Mouse (Mus musculus) stomach, postnatal 0 days (tissue): Measurements from ENCODE around the gene Pfdn2. TPM values are rescaled to one million over a fixed set of nuclear protein-coding genes. Genes with fewer than 3 reads are reported as not detected.
"Not testable (repeated sequence)": the region's sequence is repeated elsewhere in the genome, so short reads cannot be mapped to it uniquely, and the experiment has no call there.

Source experiments
- ATAC-seq: fragments of 200-750 bp; cut with Nextera tagmentation; 2 replicates; pipeline ENCODE4 v1.8.0; 2017; ENCODE audit not compliant: low FRiP score, low TSS enrichment
- DNase-seq: peaks from one replicate; pipeline ENCODE4 v3.0.0-alpha.2; 2016; ENCODE audit warnings: low spot score
- H3K27ac ChIP-seq: fragments of 300-500 bp; sonication (generic); replicated peaks from 2 replicates; pipeline ENCODE4 v1.5.1; 2014; ENCODE audit warnings: mild to moderate bottlenecking, control low read depth
- H3K27me3 ChIP-seq: fragments of 300-500 bp; sonication (generic); 2 replicates; pipeline ENCODE4 v1.6.1; 2014; ENCODE audit warnings: low read length; ENCODE audit not compliant: control insufficient read depth, insufficient read depth
- H3K36me3 ChIP-seq: fragments of 300-500 bp; sonication (generic); 2 replicates; pipeline ENCODE4 v1.6.1; 2014; ENCODE audit warnings: low read length, mixed read lengths; ENCODE audit not compliant: control insufficient read depth, insufficient read depth
- H3K4me1 ChIP-seq: fragments of 300-500 bp; sonication (generic); replicated peaks from 2 replicates; pipeline ENCODE4 v1.6.1; 2014; ENCODE audit warnings: antibody characterized with exemption; ENCODE audit not compliant: control insufficient read depth, insufficient read depth
- H3K4me2 ChIP-seq: fragments of 300-500 bp; sonication (generic); replicated peaks from 2 replicates; pipeline ENCODE4 v1.6.1; 2014; ENCODE audit warnings: low read depth, mild to moderate bottlenecking, control low read depth, moderate library complexity
- H3K4me3 ChIP-seq: fragments of 300-500 bp; sonication (generic); 2 replicates; pipeline ENCODE4 v1.5.1; 2014; ENCODE audit warnings: low read depth, low read length, control low read depth
- H3K9ac ChIP-seq: fragments of 300-500 bp; sonication (generic); 2 replicates; pipeline ENCODE4 v1.6.1; 2014; ENCODE audit warnings: mild to moderate bottlenecking, low read length, control low read depth, mixed read lengths
- H3K9me3 ChIP-seq: fragments of 300-500 bp; sonication (generic); 2 replicates; pipeline ENCODE4 v1.6.1; 2016; ENCODE audit warnings: low read length; ENCODE audit not compliant: control insufficient read depth
- CTCF ChIP-seq: IDR thresholded peaks from 2 replicates; pipeline ENCODE4 v1.5.1; 2016; ENCODE audit warnings: antibody characterized with exemption, low read depth, mild to moderate bottlenecking, moderate library complexity
- EP300 ChIP-seq: optimal IDR thresholded peaks from 2 replicates; pipeline ENCODE3; 2016; ENCODE audit warnings: antibody characterized with exemption
- WGBS: fragments of 180-500 bp; shearing (Covaris S2); extraction: QIAGEN DNeasy Blood & Tissue Kit; methylation state at CpG from one replicate; pipeline ENCODE4 v1.1.7; 2014; 5-methylcytosine and 5-hydroxymethylcytosine counted together
- polyA plus RNA-seq: library from polyadenylated mRNA; unstranded; fragments of >200 nt; fragmentation: Nextera tagmentation; extraction: Ambion mirVana; gene quantifications from 2 replicates; pipeline ENCODE4 v1.2.1, GENCODE M21; 2015

Gene Pfdn2
- polyA plus RNA-seq, 1 experiment from 2014 or later, result 71.1 TPM

DNA sequence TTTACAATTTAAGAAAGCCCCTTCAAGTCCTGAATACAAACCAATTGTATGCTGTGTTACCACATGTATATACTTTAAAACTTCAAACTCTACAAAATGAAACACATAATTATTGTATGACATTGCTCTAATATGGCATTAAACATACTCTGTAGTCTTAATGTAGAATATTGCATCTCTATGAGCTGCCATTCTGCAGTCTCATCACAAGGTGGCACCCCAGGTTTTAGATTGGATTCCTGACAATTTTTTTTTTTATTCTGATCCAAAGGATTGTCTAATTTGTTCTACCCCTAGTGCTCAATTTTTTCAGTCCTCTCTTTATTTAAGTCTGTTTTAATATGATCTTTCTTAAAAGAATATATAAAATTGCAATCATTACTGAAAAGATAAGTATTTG, 24.1 kb upstream of the Pfdn2 start:
- Histone ChIP-seq H3K27ac (no peak overlapping the region), H3K9ac (no peak overlapping the region), H3K9me3 (no peaks in the 10 kb centered on the region), H3K4me3 (no peak overlapping the region), H3K27me3 (no peaks in the 10 kb centered on the region), H3K4me1 (no peaks in the 10 kb centered on the region), H3K36me3 (no peaks in the 10 kb centered on the region), H3K4me2 (no peak overlapping the region)
- ATAC-seq (no peak), DNase-seq (peak; percentile 20)
- TF ChIP-seq CTCF (peak; percentile 80), EP300 (no peak)

DNA sequence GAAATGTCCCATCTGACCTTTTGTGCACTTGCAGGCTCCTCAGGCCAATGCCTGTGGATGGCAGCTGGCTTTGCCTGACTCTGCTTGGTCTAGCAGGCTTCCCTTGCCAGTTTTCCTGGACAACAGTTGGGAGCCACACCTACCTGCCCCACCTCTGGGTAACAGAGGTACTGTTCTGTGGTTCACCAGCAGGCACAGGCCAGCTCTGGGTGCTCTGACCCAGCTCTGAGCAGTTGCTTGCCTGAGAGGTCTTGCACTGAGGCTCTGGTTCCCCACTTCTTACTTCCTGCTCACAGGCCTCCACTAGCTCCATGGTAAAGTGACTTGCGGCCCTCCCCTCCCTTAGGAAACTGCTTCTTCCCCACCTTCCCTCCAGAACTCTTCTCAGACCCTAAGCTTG, 23.5 kb upstream of the Pfdn2 start:
- Histone ChIP-seq H3K4me1 (no peaks in the 10 kb centered on the region), H3K27me3 (no peaks in the 10 kb centered on the region), H3K27ac (peak overlapping the region; percentile 56; the same call in 1 of the 2 replicates), H3K36me3 (no peaks in the 10 kb centered on the region), H3K4me3 (no peak overlapping the region), H3K9ac (no peak overlapping the region; the same call in 1 of the 2 replicates), H3K4me2 (no peak overlapping the region), H3K9me3 (no peaks in the 10 kb centered on the region)
- WGBS, result 91% methylated on average over 1 of the region's 1 CpGs
- TF ChIP-seq EP300 (no peak), CTCF (no peak)
- DNase-seq (peak; percentile 68), ATAC-seq (peak; percentile 94)

DNA sequence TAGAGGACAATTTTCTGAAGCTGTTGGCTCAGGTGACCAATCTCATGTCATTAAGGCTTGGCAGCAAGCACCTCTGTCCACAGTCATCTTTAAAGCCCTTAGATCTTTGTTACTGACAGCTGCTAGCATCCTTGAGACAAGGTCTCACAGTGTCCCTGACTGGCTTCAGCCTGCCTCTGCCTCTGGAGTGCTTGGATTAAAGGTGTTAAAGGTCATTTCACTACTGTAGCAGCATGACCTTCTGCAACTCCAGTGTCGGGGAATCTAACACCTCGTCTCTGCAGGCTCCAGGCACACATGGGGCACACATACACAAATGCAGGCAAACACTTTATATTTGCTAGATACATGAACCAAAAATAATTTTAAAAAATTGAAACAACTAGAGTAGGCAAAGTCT, 19.9 kb upstream of the Pfdn2 start:
- Histone ChIP-seq H3K4me1 (0 out of 2 replicates have a peak, but pooled peaks cover 4% of the 10 kb centered on the region), H3K27ac (no peak overlapping the region), H3K4me2 (no peak overlapping the region), H3K36me3 (no peaks in the 10 kb centered on the region), H3K9me3 (no peaks in the 10 kb centered on the region), H3K27me3 (no peaks in the 10 kb centered on the region), H3K4me3 (no peak overlapping the region), H3K9ac (no peak overlapping the region)
- no peak for TF ChIP-seq CTCF
- TF ChIP-seq EP300, result no peak
- DNase-seq (no peak), ATAC-seq (no peak)
- 73% methylated on average over 2 of the region's 2 CpGs for WGBS

DNA sequence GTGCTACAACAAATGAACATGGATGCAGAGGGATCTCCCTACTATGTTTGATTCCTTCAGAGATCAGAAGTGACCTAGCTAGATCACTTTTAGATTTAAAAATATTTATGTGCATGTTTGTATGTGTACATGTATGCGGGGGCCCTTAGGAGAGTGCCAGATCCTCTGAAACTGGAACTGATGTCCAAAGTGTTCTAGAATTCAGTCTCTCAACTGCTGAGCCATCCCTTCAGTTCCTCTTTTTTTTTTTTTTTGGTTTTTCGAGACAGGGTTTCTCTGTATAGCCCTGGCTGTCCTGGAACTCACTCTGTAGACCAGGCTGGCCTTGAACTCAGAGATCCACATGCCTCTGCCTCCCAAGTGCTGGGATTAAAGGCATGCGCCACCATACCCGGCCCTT, 18.9 kb upstream of the Pfdn2 start:
- ATAC-seq, H3K4me1 ChIP-seq, H3K27me3 ChIP-seq, H3K27ac ChIP-seq, H3K4me3 ChIP-seq, H3K9me3 ChIP-seq, H3K9ac ChIP-seq, DNase-seq, H3K4me2 ChIP-seq, H3K36me3 ChIP-seq: not testable (repeated sequence)
- 84% methylated on average over 3 of the region's 4 CpGs for WGBS

DNA sequence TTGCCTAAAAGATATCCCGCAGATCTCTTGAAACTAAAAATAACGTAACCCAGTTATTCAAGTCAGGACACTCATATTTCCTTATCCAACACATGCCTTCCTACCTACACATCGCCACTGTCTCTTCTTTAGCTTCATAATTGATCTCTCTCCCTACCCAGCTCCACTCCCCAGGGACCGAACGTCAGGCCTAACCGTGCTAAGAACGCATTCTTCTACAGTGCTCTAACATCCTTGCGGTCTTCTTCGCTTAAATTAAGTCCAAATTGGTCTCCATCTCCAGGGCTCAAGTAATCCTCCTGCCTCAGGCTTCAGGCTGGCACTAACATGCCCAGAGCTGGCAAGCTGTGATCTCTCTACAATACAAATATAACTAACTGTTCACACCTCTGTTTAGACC, 17.2 kb upstream of the Pfdn2 start:
- H3K36me3 ChIP-seq, result no peaks in the 10 kb centered on the region; the same call in 1 of the 2 replicates
- H3K4me3 ChIP-seq, result peak overlapping the region; percentile 88
- no peaks in the 10 kb centered on the region for H3K9me3 ChIP-seq
- DNase-seq (no peak), ATAC-seq (no peak)
- H3K4me1 ChIP-seq, result 0 out of 2 replicates have a peak, but pooled peaks cover 4% of the 10 kb centered on the region
- no peaks in the 10 kb centered on the region for H3K27me3 ChIP-seq
- WGBS, result 13% methylated on average over 9 of the region's 9 CpGs
- TF ChIP-seq EP300 (no peak), CTCF (no peak)
- H3K4me2 ChIP-seq, result peak overlapping the region; percentile 84
- H3K9ac ChIP-seq, result peak overlapping the region; percentile 93
- peak overlapping the region; percentile 99 for H3K27ac ChIP-seq

DNA sequence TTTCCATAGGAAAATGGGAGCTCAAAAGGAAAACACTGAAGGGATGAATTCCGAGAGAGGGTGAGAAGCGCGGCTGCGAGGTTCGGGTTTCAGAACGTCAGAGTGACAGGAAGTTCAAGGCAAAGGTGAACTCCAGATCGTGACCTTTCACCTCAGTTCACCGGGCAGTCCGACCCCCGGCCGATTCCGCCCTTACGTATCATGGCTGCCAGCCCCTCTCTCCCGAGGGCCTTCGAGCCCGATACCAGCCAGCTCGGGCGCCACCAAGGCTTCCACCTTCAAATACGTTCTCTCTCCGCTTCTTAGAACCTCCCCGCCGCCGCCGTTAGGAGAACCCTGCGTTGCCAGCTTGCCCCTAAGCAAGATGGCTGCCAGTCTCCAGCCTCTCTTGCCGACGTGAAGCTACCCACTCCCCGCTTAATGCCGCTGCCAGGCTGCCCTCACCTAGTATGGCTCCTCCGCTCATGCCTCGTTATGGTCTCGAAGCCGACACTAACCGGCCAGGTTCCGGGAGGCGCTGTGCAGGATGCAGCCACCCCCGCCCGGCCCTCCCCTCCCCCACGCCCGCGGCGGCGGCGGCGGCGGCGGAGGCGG, 16.5 kb upstream of the Pfdn2 start, which contains the start of gene Dedd:
Gene Dedd (plus strand): TSS at position 307 of the 594 bp plus-strand sequence.
- no peaks in the 10 kb centered on the region; the same call in 1 of the 2 replicates for H3K36me3 ChIP-seq
- H3K4me3 ChIP-seq, result peak within 1 kb of the TSS; percentile 88
- DNase-seq, result peak; percentile 94
- H3K27ac ChIP-seq, result peak within 1 kb of the TSS; percentile 99
- H3K27me3 ChIP-seq, result no peaks in the 10 kb centered on the region
- H3K4me1 ChIP-seq, result 0 out of 2 replicates have a peak, but pooled peaks cover 4% of the 10 kb centered on the region
- peak; percentile 95 for ATAC-seq
- H3K4me2 ChIP-seq, result peak within 1 kb of the TSS; percentile 84
- peak within 1 kb of the TSS; percentile 93 for H3K9ac ChIP-seq
- H3K9me3 ChIP-seq, result no peaks in the 10 kb centered on the region
- TF ChIP-seq EP300 (no peak), CTCF (peak; percentile 43)
- under 1% methylated on average over 37 of the region's 48 CpGs for WGBS
